Mouse (Mus musculus): ENCODE data around the gene Cyp4a30b. TPM values are rescaled to one million over a fixed set of nuclear protein-coding genes. Genes with fewer than 3 reads are reported as not detected.

The Cyp4a30b gene
- not detected in 2 replicates for polyA plus RNA-seq (2015; fragmentation: Nextera tagmentation; extraction: Ambion mirVana)

GRCm38 (mm10) chr4:115452304-115452703 lies at the start of gene Cyp4a30b:
Gene Cyp4a30b, plus strand, starts transcription at chr4:115452604.

GRCm38 (mm10) chr4:115411324-115411723 lies 41.1 kb upstream of the Cyp4a30b start, which contains the start of gene Cyp4a12b:
Gene Cyp4a12b, plus strand, starts transcription at chr4:115411624.

GRCm38 (mm10) chr4:115496001-115496400 lies 43.6 kb downstream of the Cyp4a30b start, which contains the start of gene Cyp4a14:
Gene Cyp4a14, minus strand, starts transcription at chr4:115496142.

GRCm38 (mm10) chr4:115518000-115518399 lies 65.6 kb downstream of the Cyp4a30b start, which contains the start of gene Cyp4a10:
Gene Cyp4a10, plus strand, starts transcription at chr4:115518264.

Other genes with a start within 250 kb of the Cyp4a30b start
- gene Cyp4a29, start 210.5 kb upstream of the Cyp4a30b start, polyA plus RNA-seq (2015; fragmentation: Nextera tagmentation; extraction: Ambion mirVana) = not detected in 2 replicates
- not detected in 2 replicates for gene Cyp4a12a, start 153.6 kb upstream of the Cyp4a30b start, polyA plus RNA-seq (2015; fragmentation: Nextera tagmentation; extraction: Ambion mirVana)
- gene Cyp4a12b, start 41.0 kb upstream of the Cyp4a30b start, polyA plus RNA-seq (2015; fragmentation: Nextera tagmentation; extraction: Ambion mirVana) = not detected in 2 replicates
- 0.08 and 0.87 TPM in 2 replicates for gene Cyp4a14, start 43.5 kb downstream of the Cyp4a30b start, polyA plus RNA-seq (2015; fragmentation: Nextera tagmentation; extraction: Ambion mirVana)
- 0.10 and 0.28 TPM in 2 replicates for gene Cyp4a10, start 65.7 kb downstream of the Cyp4a30b start, polyA plus RNA-seq (2015; fragmentation: Nextera tagmentation; extraction: Ambion mirVana)
- 0.17 TPM in 1 of 2 replicates, not detected in the other for gene Cyp4a31, start 111.0 kb downstream of the Cyp4a30b start, polyA plus RNA-seq (2015; fragmentation: Nextera tagmentation; extraction: Ambion mirVana)
- gene Cyp4a32, start 148.4 kb downstream of the Cyp4a30b start, polyA plus RNA-seq (2015; fragmentation: Nextera tagmentation; extraction: Ambion mirVana) = not detected in 2 replicates
- gene Cyp4b1, start 195.1 kb downstream of the Cyp4a30b start, polyA plus RNA-seq (2015; fragmentation: Nextera tagmentation; extraction: Ambion mirVana) = 2.2 and 2.5 TPM in 2 replicates

Measured in urinary bladder, postnatal 0 days (tissue).